Mouse (Mus musculus) lung, postnatal 14 days (tissue): ENCODE data around the gene Ggn.
A peak's percentile ranks its signal among the peaks of the same experiment; 100 is the strongest.
"Not testable (repeated sequence)": the region's sequence is repeated elsewhere in the genome, so short reads cannot be mapped to it uniquely, and the experiment has no call there.

Experiments
- DNase-seq: peaks from one replicate; pipeline ENCODE4 v3.0.0; 2021

Gene Ggn

DNA sequence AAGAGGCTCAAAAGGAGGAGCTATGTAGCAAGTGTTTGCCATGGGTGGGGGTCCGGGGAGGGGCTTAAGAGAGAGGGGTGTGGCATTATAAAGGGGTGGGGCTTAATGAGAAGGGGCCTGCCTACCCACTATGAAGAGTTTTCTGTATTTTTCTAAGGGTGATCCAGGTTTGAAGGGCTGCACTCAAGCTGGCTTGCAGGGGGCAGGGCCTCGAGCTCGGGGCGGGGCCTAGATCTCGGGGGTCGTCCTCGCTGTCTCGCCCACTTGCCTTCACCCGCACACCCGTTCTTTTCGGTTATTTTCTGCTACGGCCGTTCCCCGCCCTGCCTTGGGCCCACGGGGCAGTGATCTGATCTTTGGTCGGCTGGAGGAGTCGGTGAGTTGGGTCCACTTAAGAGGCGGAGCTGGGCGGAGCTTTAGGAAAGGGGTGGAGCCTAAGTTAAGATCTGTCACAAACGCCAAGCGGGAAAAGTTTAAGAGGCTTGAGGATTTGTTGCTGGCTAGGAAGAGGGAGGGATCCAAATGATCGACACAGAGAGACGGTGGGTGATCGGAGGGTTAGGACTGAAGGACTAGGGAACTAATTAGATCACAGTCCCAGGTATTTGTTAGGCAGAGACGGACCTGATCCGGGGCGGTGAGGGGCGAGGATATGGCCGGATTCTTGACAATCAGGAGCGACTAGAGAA is at the start of gene Ggn, which contains the start of gene Spred3:
TSS of gene Ggn (plus strand) at position 145 of the 689 bp plus-strand sequence.
TSS of gene Spred3 (minus strand) at position 346 of the 689 bp plus-strand sequence.
- DNase-seq = peak; percentile 80

GRCm38 (mm10) chr7:29122821-29123220 is 47.2 kb upstream of the Ggn start:
- DNase-seq = no peak

- no peak for DNase-seq
Measured at GRCm38 (mm10) chr7:29123531-29124358, 46.3 kb upstream of the Ggn start.

DNA sequence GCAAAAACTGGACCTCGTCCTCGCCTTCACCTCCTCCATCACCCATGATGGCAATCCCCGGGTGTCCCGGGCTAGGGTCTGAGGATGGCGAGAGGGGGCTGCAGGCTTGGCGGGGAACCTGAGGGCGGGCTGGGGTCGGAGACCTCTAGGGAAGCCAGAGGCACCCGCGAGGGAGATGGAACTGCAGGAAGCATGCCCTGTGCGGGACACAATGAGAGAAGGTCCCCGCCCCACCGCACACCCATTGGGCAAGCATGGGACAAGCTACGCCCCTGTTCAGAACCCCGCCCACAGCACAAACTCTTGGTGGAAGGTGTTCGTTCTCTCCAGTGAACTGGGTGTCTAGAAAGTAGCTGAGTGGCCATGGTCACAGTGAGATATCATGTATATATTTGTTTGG is 45.0 kb upstream of the Ggn start, which contains the start of gene Ryr1:
TSS of gene Ryr1 (minus strand) at position 210 of the 400 bp plus-strand sequence.
- DNase-seq = peak; percentile 57

GRCm38 (mm10) chr7:29126173-29126915 is 43.7 kb upstream of the Ggn start:
- peak; percentile 80 for DNase-seq

- DNase-seq = no peak
Measured at GRCm38 (mm10) chr7:29128725-29129124, 41.3 kb upstream of the Ggn start.

- DNase-seq = no peak
Measured at GRCm38 (mm10) chr7:29134230-29134629, 35.8 kb upstream of the Ggn start.

DNA sequence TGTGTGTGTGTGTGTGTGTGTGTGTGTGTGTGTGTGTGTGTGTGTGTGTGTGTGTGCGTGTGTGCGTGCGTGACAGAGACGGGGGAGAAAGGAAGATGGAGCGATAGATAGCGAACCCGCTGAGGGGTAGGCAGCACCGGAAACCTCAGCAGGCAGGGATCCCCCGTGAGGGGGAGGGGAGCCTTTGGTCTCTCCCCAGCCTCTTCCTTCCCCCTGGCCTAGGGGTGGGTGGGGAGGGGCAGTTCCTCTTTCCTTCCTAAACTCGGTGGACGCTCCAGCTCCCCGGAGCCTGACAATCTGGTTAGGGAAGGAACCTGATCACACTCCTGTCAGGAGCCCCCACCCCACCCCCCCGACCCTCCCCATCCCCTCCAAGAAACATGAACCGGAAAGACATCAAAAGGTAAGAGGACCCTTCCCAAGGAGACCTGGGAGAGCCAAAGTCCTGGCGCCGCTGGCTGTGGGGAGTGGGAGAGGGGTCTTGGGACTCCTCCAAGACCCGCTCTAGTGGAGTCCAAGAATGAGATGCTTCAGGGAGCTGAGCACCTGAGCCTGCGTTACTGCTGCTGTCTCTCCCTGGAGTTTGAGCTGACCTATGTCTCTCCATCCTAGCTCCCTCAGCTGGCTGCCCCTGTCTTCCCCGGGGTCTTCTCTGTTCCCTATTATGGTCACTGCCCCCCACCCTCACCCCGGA is 35.2 kb upstream of the Ggn start, which contains the start of gene Rasgrp4:
TSS of gene Rasgrp4 (plus strand) at position 159 of the 694 bp plus-strand sequence.
- DNase-seq = peak; percentile 31

GRCm38 (mm10) chr7:29137429-29137828 is 32.6 kb upstream of the Ggn start:
- no peak for DNase-seq

- DNase-seq = not testable (repeated sequence)
Measured at GRCm38 (mm10) chr7:29139237-29139636, 30.8 kb upstream of the Ggn start.

DNA sequence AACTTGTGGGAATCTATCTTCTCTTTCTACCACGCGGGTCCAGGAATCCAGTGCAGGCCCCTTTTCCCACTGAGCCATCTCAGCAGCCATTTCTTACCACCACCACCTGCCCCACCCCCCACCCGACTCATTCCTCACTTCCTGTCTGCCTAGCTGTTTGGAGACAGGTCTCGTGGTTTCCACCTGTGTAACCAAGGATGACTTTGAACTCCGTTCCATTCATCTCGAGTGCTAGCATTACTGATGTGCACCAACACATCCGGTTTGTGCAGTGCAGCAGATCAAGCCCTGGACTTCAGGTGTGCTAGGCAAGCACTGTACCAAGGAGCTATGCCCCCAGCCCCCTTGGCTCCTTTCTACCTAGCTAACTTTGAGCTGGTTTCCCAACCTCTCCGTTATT is 28.6 kb upstream of the Ggn start:
- no peak for DNase-seq

DNA sequence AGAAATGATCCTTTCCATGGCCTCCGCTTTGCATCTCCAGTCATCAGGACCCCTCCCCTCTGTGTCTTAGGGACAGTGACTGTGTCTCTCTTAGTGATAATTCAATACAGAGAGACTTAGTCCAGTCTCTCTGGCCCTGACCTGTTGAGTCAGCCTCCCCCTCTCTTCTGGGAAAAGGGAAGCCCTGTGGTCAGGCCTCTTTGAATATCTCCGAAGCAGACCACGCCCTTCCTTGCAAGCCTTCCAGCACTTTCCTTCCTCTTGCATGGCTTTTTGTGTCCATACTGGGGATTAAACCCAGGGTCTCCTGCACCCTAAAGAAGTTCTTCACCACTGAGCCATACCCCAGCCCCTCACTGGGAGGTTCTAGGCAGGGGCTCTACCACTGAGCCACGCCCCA is 26.0 kb upstream of the Ggn start:
- DNase-seq = no peak

- no peak for DNase-seq
Measured at GRCm38 (mm10) chr7:29146625-29147367, 23.2 kb upstream of the Ggn start.

GRCm38 (mm10) chr7:29148771-29149170 is 21.2 kb upstream of the Ggn start:
- no peak for DNase-seq

DNA sequence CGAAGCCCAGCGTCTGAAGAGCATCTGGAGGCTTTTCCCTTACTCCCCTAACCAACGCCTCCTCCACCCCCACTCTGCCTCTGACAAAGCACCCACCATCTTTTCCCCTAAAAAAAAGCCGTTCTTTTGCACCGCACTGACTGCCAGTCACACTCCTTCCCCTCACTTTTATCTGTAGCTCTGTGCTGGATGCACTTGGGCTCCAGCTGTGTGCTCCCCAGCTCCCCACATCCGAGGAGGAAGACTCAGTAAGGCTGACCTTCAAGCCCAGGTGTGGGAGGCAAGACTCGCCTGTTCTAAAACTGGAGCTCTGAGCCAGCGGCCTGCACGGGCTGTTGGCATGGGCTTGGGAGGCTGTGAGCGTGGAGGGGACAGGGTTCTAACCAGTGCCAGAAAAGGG is 18.5 kb upstream of the Ggn start:
- no peak for DNase-seq

GRCm38 (mm10) chr7:29154018-29154720 is 15.8 kb upstream of the Ggn start:
- DNase-seq = no peak

GRCm38 (mm10) chr7:29155196-29155837 is 14.7 kb upstream of the Ggn start:
- peak; percentile 92 for DNase-seq

GRCm38 (mm10) chr7:29155838-29156782 is 13.9 kb upstream of the Ggn start, which contains the start of gene Fam98c:
TSS of gene Fam98c (minus strand) at chr7:29156234.
- DNase-seq = peak; percentile 86

DNA sequence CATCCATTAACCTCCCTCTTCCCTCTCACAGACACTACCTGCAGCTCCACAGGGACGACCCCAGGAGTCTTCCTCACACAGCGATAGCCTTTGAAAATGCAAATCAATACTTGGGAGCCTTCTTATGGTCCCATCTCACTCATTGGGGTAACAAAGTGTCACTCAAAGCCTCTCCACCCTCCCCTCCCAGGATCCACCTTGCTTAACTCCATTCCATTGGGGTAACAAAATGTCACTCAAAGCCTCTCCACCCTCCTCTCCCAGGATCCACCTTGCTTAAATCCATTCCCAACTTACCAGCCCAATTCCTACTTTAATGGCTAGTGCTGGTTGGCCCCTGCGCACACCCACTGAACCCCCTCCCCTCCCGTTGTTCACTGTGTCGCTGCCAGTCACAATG is 11.7 kb upstream of the Ggn start:
- no peak for DNase-seq
